In the genomic region with DNA sequence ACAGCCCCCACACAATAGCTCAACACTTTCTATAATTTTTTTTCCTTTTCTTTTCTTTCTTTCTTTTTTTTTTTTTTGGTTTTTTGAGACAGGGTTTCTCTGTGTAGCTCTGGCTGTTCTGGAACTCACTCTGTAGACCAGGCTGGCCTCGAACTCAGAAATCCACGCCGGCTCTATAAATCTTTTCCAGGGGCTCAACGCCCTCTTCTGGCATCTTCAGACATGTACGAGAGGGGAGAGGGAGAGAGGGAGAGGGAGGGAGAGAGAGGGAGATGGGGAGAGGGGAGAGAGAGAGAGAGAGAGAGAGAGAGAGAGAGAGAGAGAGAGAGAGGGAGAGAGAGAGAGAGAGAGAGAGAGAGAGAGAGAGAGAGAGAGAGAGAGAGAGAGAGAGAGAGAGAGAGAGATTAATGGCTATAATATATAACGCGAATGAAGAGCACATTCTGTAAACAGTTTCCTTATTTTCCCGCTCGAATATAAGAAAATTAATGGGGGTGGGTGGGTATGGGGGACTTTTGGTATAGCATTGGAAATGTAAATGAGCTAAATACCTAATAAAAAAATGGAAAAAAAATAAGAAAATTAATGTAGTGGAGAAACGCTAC, we compare ENCODE assay signal across 9 mouse cellular contexts. TPM values are rescaled to one million over a fixed set of nuclear protein-coding genes. Genes with fewer than 3 reads are reported as not detected.
A peak's percentile ranks its signal among the peaks of the same experiment; 100 is the strongest.
DNase-seq lines count a peak whose midpoint lies in the region; ATAC-seq and TF ChIP-seq lines count a peak whose summit lies in the region.
"Not testable (repeated sequence)": the region's sequence is repeated elsewhere in the genome, so short reads cannot be mapped to it uniquely, and the experiment has no call there.
"Had no signal": no experiment of that assay in that cellular context is flagged by ENCODE, and none has a peak within 500 bp of the region (broad histone marks: within the 10 kb centered on the region; RNA-seq: fewer than 3 reads in every experiment).

No protein-coding gene starts in this region.

- not testable (repeated sequence) for ATAC-seq in limb, embryonic 14.5 days (ENCODE audit: low FRiP score, low read depth)

- not testable (repeated sequence) for H3K27me3 ChIP-seq in limb, embryonic 14.5 days (ENCODE audit: control insufficient read depth, insufficient read depth, low read length); midbrain, embryonic 10.5 days (ENCODE audit: low read depth, poor library complexity, severe bottlenecking); small intestine, adult 2 months (ENCODE audit: control insufficient read depth, insufficient read depth, low read length)

- intact Hi-C loops in gastrocnemius, adult 2 months (cut with DNase I) = loop anchor here (2.0 to 10.0 kb wide), 2 partner anchors 26 to 182 kb away; partner anchors contain the start of genes Dcaf5, Erh and Slc39a9

- not testable (repeated sequence) for H3K36me3 ChIP-seq in limb, embryonic 14.5 days (ENCODE audit: control insufficient read depth, insufficient read depth, low read length); midbrain, embryonic 10.5 days; small intestine, adult 2 months (ENCODE audit: control insufficient read depth, insufficient read depth, low read length)

- WGBS in limb, embryonic 14.5 days = 8% methylated on average over 10 of the region's 10 CpGs
- WGBS in midbrain, embryonic 10.5 days = 10% methylated on average over 10 of the region's 10 CpGs
- 11% methylated on average over 10 of the region's 10 CpGs for WGBS in small intestine, adult 2 months

- not testable (repeated sequence) for H3K9me3 ChIP-seq in limb, embryonic 14.5 days (ENCODE audit: control insufficient read depth, low read length); midbrain, embryonic 10.5 days (replicated peaks)

- not testable (repeated sequence) for TF ChIP-seq POLR2A in limb, embryonic 14.5 days (IDR thresholded peaks at IDR 0.05; ENCODE audit: borderline replicate concordance, extremely low read depth, insufficient read depth, insufficient read length); small intestine, adult 2 months (IDR thresholded peaks at IDR 0.05; ENCODE audit: low read depth, low read length)

- peak overlapping the region; percentile 97 for H3K4me3 ChIP-seq in gastrocnemius, adult 2 months
- H3K4me3 ChIP-seq in limb, embryonic 14.5 days (replicated peaks; ENCODE audit: low read length) = peak overlapping the region; percentile 88
- peak overlapping the region; percentile 88 for H3K4me3 ChIP-seq in midbrain, embryonic 10.5 days
- H3K4me3 ChIP-seq in small intestine, adult 2 months (ENCODE audit: low read depth, low read length) = peak overlapping the region; percentile 100; the same call in 1 of the 2 replicates

- H3K27ac ChIP-seq in gastrocnemius, adult 2 months = peak overlapping the region; percentile 97
- 0 out of 2 replicates have a peak overlapping the region, but pooled peaks have one; percentile 84 for H3K27ac ChIP-seq in limb, embryonic 14.5 days (replicated peaks; ENCODE audit: low read depth, low read length)
- peak overlapping the region; percentile 96 for H3K27ac ChIP-seq in midbrain, embryonic 10.5 days (replicated peaks)
- not testable (repeated sequence) for H3K27ac ChIP-seq in small intestine, adult 2 months (ENCODE audit: insufficient read depth, low read depth, low read length)

- peak overlapping the region; percentile 72; the same call in 1 of the 2 replicates for H3K9ac ChIP-seq in limb, embryonic 14.5 days (ENCODE audit: low read depth, low read length, severe bottlenecking)

- H3K4me1 ChIP-seq in limb, embryonic 14.5 days (ENCODE audit: control insufficient read depth, insufficient read depth, low read length); midbrain, embryonic 10.5 days; small intestine, adult 2 months (ENCODE audit: control insufficient read depth, insufficient read depth, insufficient read length, low read length): not testable (repeated sequence)

- not testable (repeated sequence) for TF ChIP-seq CTCF in gastrocnemius, adult 2 months (IDR thresholded peaks at IDR 0.05); small intestine, adult 2 months (IDR thresholded peaks at IDR 0.05; ENCODE audit: extremely low read depth, insufficient read length, insufficient replicate concordance, low read depth, low read length)

- peak overlapping the region; percentile 66 for H3K4me2 ChIP-seq in limb, embryonic 14.5 days (replicated peaks; ENCODE audit: low read depth, low read length, severe bottlenecking)

- DNase-seq in 416B (ENCODE audit: low read depth) = peak; percentile 79
- peak; percentile 20 for DNase-seq in adrenal gland, postnatal 14 days
- DNase-seq in embryo, embryonic 11 days = peak; percentile 58
- not testable (repeated sequence) for DNase-seq in gastrocnemius, adult 2 months
- DNase-seq in induced T-regulatory cell, adult 2 months (ENCODE audit: low read depth) = peak; percentile 34
- DNase-seq in limb, embryonic 14.5 days (ENCODE audit: low spot score) = peak; percentile 21
- DNase-seq in midbrain, embryonic 10.5 days (ENCODE audit: low spot score) = peak; percentile 40

RNA-seq across cellular contexts. Expression of gene Exd2, which starts 0.5 kb away (rescaled TPM):
- 18.1 and 21.5 TPM in 2 replicates for total RNA-seq in adrenal gland, postnatal 14 days (2021)
- total RNA-seq in gastrocnemius, adult 2 months (2021) = 10 to 100 TPM; 35.0 to 46.8 TPM
- polyA plus RNA-seq in limb, embryonic 14.5 days (2012; rRNA removed) = 30.5 and 33.1 TPM in 2 replicates
- 22.8 and 28.7 TPM in 2 replicates for polyA plus RNA-seq in limb, embryonic 14.5 days (2014; fragmentation: Nextera tagmentation; extraction: Ambion mirVana)
- polyA plus RNA-seq in midbrain, embryonic 10.5 days (2016; fragmentation: Nextera tagmentation; extraction: Ambion mirVana) = 39.0 and 44.1 TPM in 2 replicates
- polyA plus RNA-seq in small intestine, adult 2 months (2012; rRNA removed) = 3.6 and 4.5 TPM in 2 replicates

RNA-seq across cellular contexts. Expression of gene Dcaf5, which starts 26.0 kb away (rescaled TPM):
- 27.2 and 32.9 TPM in 2 replicates for total RNA-seq in adrenal gland, postnatal 14 days (2021)
- 10 to 100 TPM; 39.4 to 50.8 TPM for total RNA-seq in gastrocnemius, adult 2 months (2021)
- 27.8 and 33.9 TPM in 2 replicates for polyA plus RNA-seq in limb, embryonic 14.5 days (2012; rRNA removed)
- polyA plus RNA-seq in limb, embryonic 14.5 days (2014; fragmentation: Nextera tagmentation; extraction: Ambion mirVana) = 13.9 and 15.6 TPM in 2 replicates
- polyA plus RNA-seq in midbrain, embryonic 10.5 days (2016; fragmentation: Nextera tagmentation; extraction: Ambion mirVana) = 10.9 and 17.1 TPM in 2 replicates
- polyA plus RNA-seq in small intestine, adult 2 months (2012; rRNA removed) = 8.4 and 15.2 TPM in 2 replicates

RNA-seq across cellular contexts. Expression of gene Galnt16, which starts 55.7 kb away (rescaled TPM):
- total RNA-seq in adrenal gland, postnatal 14 days (2021) = 11.3 and 14.6 TPM in 2 replicates
- total RNA-seq in gastrocnemius, adult 2 months (2021) = 1 to 10 TPM; 2.4 to 3.8 TPM
- polyA plus RNA-seq in limb, embryonic 14.5 days (2012; rRNA removed) = 19.1 and 20.2 TPM in 2 replicates
- 12.4 and 15.7 TPM in 2 replicates for polyA plus RNA-seq in limb, embryonic 14.5 days (2014; fragmentation: Nextera tagmentation; extraction: Ambion mirVana)
- 28.4 and 31.6 TPM in 2 replicates for polyA plus RNA-seq in midbrain, embryonic 10.5 days (2016; fragmentation: Nextera tagmentation; extraction: Ambion mirVana)
- polyA plus RNA-seq in small intestine, adult 2 months (2012; rRNA removed) = 0.53 and 0.62 TPM in 2 replicates
- total RNA-seq: monocyte, adult 5-6 weeks had no signal
